Mouse (Mus musculus): ENCODE measurements around the gene Btrc. TPM values are rescaled to one million over a fixed set of nuclear protein-coding genes. Genes with fewer than 3 reads are reported as not detected.
"Not testable (repeated sequence)": the region's sequence is repeated elsewhere in the genome, so short reads cannot be mapped to it uniquely, and the experiment has no call there.

The Btrc gene
- polyA plus RNA-seq, 1 experiment from 2014 or later = 55.0 TPM

- H3K36me3 ChIP-seq = no peaks in the 10 kb centered on the region
- H3K9me3 ChIP-seq = no peaks in the 10 kb centered on the region
- no peak overlapping the region for H3K9ac ChIP-seq
- no peak overlapping the region for H3K4me2 ChIP-seq (replicated peaks)
- peaks cover 7% of the 10 kb centered on the region for H3K4me1 ChIP-seq
- H3K4me3 ChIP-seq = no peak overlapping the region
- no peaks in the 10 kb centered on the region for H3K27me3 ChIP-seq
- no peak overlapping the region for H3K27ac ChIP-seq
- no peak for ATAC-seq (ENCODE audit: low FRiP score, low read depth)
These were observed 3.0 kb upstream of the Btrc start for GRCm38 (mm10) chr19:45360486-45360885.

- no peaks in the 10 kb centered on the region for H3K27me3 ChIP-seq
- no peaks in the 10 kb centered on the region for H3K9me3 ChIP-seq
- peaks cover 4% of the 10 kb centered on the region; the same call in 1 of the 2 replicates for H3K36me3 ChIP-seq
- WGBS = under 1% methylated on average over 20 of the region's 20 CpGs
- peaks cover 10% of the 10 kb centered on the region for H3K4me1 ChIP-seq
- peak; percentile 88 for ATAC-seq (ENCODE audit: low FRiP score, low read depth)
- H3K4me3 ChIP-seq = peak overlapping the region; percentile 68
- H3K9ac ChIP-seq = peak overlapping the region; percentile 79
- H3K4me2 ChIP-seq (replicated peaks) = peak overlapping the region; percentile 78
- peak overlapping the region; percentile 90 for H3K27ac ChIP-seq
These were observed 428 bp downstream of the Btrc start for GRCm38 (mm10) chr19:45363933-45364391.

GRCm38 (mm10) chr19:45366651-45367050, 3.1 kb downstream of the Btrc start:
- 84% methylated on average over 7 of the region's 7 CpGs for WGBS
- Histone ChIP-seq H3K9me3 (no peaks in the 10 kb centered on the region), H3K9ac (no peak overlapping the region), H3K36me3 (peaks cover 7% of the 10 kb centered on the region; the same call in 1 of the 2 replicates), H3K27me3 (no peaks in the 10 kb centered on the region), H3K27ac (no peak overlapping the region), H3K4me1 (peaks cover 13% of the 10 kb centered on the region), H3K4me2 (replicated peaks) (no peak overlapping the region), H3K4me3 (no peak overlapping the region)
- no peak for ATAC-seq (ENCODE audit: low FRiP score, low read depth)

GRCm38 (mm10) chr19:45384815-45385214, 21.3 kb downstream of the Btrc start:
- ATAC-seq (ENCODE audit: low FRiP score, low read depth); H3K9me3 ChIP-seq; H3K27me3 ChIP-seq; H3K27ac ChIP-seq; H3K4me3 ChIP-seq; H3K4me1 ChIP-seq; H3K9ac ChIP-seq; H3K4me2 ChIP-seq (replicated peaks): not testable (repeated sequence)
- WGBS = 95% methylated on average over 10 of the region's 10 CpGs
- peaks cover 26% of the 10 kb centered on the region for H3K36me3 ChIP-seq

GRCm38 (mm10) chr19:45388551-45388950, 25.0 kb downstream of the Btrc start:
- Histone ChIP-seq H3K36me3 (peaks cover 24% of the 10 kb centered on the region), H3K9ac (no peak overlapping the region), H3K4me3 (no peak overlapping the region), H3K4me2 (replicated peaks) (no peak overlapping the region), H3K9me3 (no peaks in the 10 kb centered on the region), H3K27me3 (no peaks in the 10 kb centered on the region), H3K4me1 (no peaks in the 10 kb centered on the region), H3K27ac (no peak overlapping the region)
- WGBS = 84% methylated on average over 6 of the region's 6 CpGs
- no peak for ATAC-seq (ENCODE audit: low FRiP score, low read depth)

- Histone ChIP-seq H3K9ac (no peak overlapping the region), H3K4me2 (replicated peaks) (no peak overlapping the region), H3K27me3 (no peaks in the 10 kb centered on the region), H3K4me1 (no peaks in the 10 kb centered on the region), H3K4me3 (no peak overlapping the region), H3K36me3 (peaks cover 8% of the 10 kb centered on the region), H3K27ac (no peak overlapping the region), H3K9me3 (no peaks in the 10 kb centered on the region)
- ATAC-seq (ENCODE audit: low FRiP score, low read depth) = no peak
- 86% methylated on average over 7 of the region's 7 CpGs for WGBS
These were observed 30.5 kb downstream of the Btrc start for GRCm38 (mm10) chr19:45394078-45394477.

- Histone ChIP-seq H3K27ac (no peak overlapping the region), H3K9me3 (no peaks in the 10 kb centered on the region), H3K36me3 (peaks cover 7% of the 10 kb centered on the region), H3K4me1 (no peaks in the 10 kb centered on the region), H3K4me2 (replicated peaks) (no peak overlapping the region), H3K4me3 (no peak overlapping the region), H3K9ac (no peak overlapping the region), H3K27me3 (no peaks in the 10 kb centered on the region)
- no peak for ATAC-seq (ENCODE audit: low FRiP score, low read depth)
- WGBS = 63% methylated on average over 2 of the region's 2 CpGs
These were observed 47.5 kb downstream of the Btrc start for GRCm38 (mm10) chr19:45411000-45411399.

- 88% methylated on average over 3 of the region's 3 CpGs for WGBS
- no peak overlapping the region for H3K4me3 ChIP-seq
These were observed 49.2 kb downstream of the Btrc start for GRCm38 (mm10) chr19:45412694-45413093.

GRCm38 (mm10) chr19:45413966-45414365, 50.4 kb downstream of the Btrc start:
- H3K27ac ChIP-seq = no peak overlapping the region
- no peak overlapping the region for H3K4me2 ChIP-seq (replicated peaks)
- H3K4me3 ChIP-seq = no peak overlapping the region
- H3K4me1 ChIP-seq = no peaks in the 10 kb centered on the region
- no peak overlapping the region for H3K9ac ChIP-seq
- no peak for ATAC-seq (ENCODE audit: low FRiP score, low read depth)
- WGBS = 84% methylated on average over 3 of the region's 3 CpGs
- H3K27me3 ChIP-seq = no peaks in the 10 kb centered on the region
- no peaks in the 10 kb centered on the region for H3K9me3 ChIP-seq
- peaks cover 3% of the 10 kb centered on the region for H3K36me3 ChIP-seq

More at GRCm38 (mm10) chr19:45412694-45413093, 49.2 kb downstream of the Btrc start:
- no peak for ATAC-seq (ENCODE audit: low FRiP score, low read depth)
- H3K4me1 ChIP-seq = no peaks in the 10 kb centered on the region
- H3K9ac ChIP-seq = no peak overlapping the region
- H3K36me3 ChIP-seq = peaks cover 7% of the 10 kb centered on the region
- H3K27me3 ChIP-seq = no peaks in the 10 kb centered on the region
- no peak overlapping the region for H3K4me2 ChIP-seq (replicated peaks)
- no peaks in the 10 kb centered on the region for H3K9me3 ChIP-seq
- no peak overlapping the region for H3K27ac ChIP-seq

GRCm38 (mm10) chr19:45417601-45418000, 54.1 kb downstream of the Btrc start:
- H3K27me3 ChIP-seq = no peaks in the 10 kb centered on the region
- no peak overlapping the region for H3K27ac ChIP-seq
- peaks cover 10% of the 10 kb centered on the region for H3K4me1 ChIP-seq
- H3K9me3 ChIP-seq = no peaks in the 10 kb centered on the region
- no peak overlapping the region for H3K4me2 ChIP-seq (replicated peaks)
- no peak for ATAC-seq (ENCODE audit: low FRiP score, low read depth)
- H3K36me3 ChIP-seq = peaks cover 3% of the 10 kb centered on the region
- H3K9ac ChIP-seq = no peak overlapping the region
- no peak overlapping the region for H3K4me3 ChIP-seq

- Histone ChIP-seq H3K4me3 (no peak overlapping the region), H3K27ac (no peak overlapping the region), H3K4me1 (peaks cover 15% of the 10 kb centered on the region), H3K9me3 (no peaks in the 10 kb centered on the region), H3K9ac (no peak overlapping the region), H3K27me3 (no peaks in the 10 kb centered on the region), H3K4me2 (replicated peaks) (peak overlapping the region; percentile 27), H3K36me3 (peaks cover 8% of the 10 kb centered on the region)
- ATAC-seq (ENCODE audit: low FRiP score, low read depth) = no peak
- WGBS = 19% methylated on average over 7 of the region's 7 CpGs
These were observed 58.7 kb downstream of the Btrc start for GRCm38 (mm10) chr19:45422276-45422675.

- H3K27me3 ChIP-seq = no peaks in the 10 kb centered on the region
- ATAC-seq (ENCODE audit: low FRiP score, low read depth) = no peak
- H3K4me2 ChIP-seq (replicated peaks) = no peak overlapping the region
- no peaks in the 10 kb centered on the region for H3K9me3 ChIP-seq
- no peak overlapping the region for H3K4me3 ChIP-seq
- 79% methylated on average over 4 of the region's 4 CpGs for WGBS
- no peak overlapping the region for H3K9ac ChIP-seq
- H3K27ac ChIP-seq = no peak overlapping the region
- peaks cover 8% of the 10 kb centered on the region for H3K36me3 ChIP-seq
- H3K4me1 ChIP-seq = peaks cover 13% of the 10 kb centered on the region
These were observed 64.6 kb downstream of the Btrc start for GRCm38 (mm10) chr19:45428146-45428545.

GRCm38 (mm10) chr19:45430971-45431633, 67.6 kb downstream of the Btrc start:
- Histone ChIP-seq H3K36me3 (no peaks in the 10 kb centered on the region), H3K9me3 (no peaks in the 10 kb centered on the region), H3K4me2 (replicated peaks) (no peak overlapping the region), H3K27ac (no peak overlapping the region), H3K4me3 (no peak overlapping the region), H3K4me1 (peaks cover 13% of the 10 kb centered on the region), H3K27me3 (no peaks in the 10 kb centered on the region), H3K9ac (no peak overlapping the region)
- no peak for ATAC-seq (ENCODE audit: low FRiP score, low read depth)
- 90% methylated on average over 6 of the region's 6 CpGs for WGBS

Measured in limb, embryonic 13.5 days (tissue).